Mouse (Mus musculus) liver, embryonic 11.5 days (tissue): ENCODE results near the gene Chd5. TPM values are rescaled to one million over a fixed set of nuclear protein-coding genes. Genes with fewer than 3 reads are reported as not detected.
A peak's percentile ranks its signal among the peaks of the same experiment; 100 is the strongest.

Experiments used
- ATAC-seq: fragments of 200-750 bp; cut with Nextera tagmentation; replicated peaks from 2 replicates; pipeline ENCODE4 v1.8.0; 2017; ENCODE audit warnings: moderate number of reproducible peaks, mild to moderate bottlenecking, moderate TSS enrichment, moderate library complexity; ENCODE audit not compliant: low FRiP score
- DNase-seq: peaks from one replicate; pipeline ENCODE4 v3.0.0-alpha.2; 2017; ENCODE audit warnings: low spot score
- H3K27ac ChIP-seq: fragments of 300-500 bp; sonication (generic); 2 replicates; pipeline ENCODE4 v1.5.1; 2014; ENCODE audit warnings: mild to moderate bottlenecking, low read depth, low read length, control low read depth
- H3K27me3 ChIP-seq: fragments of 300-500 bp; sonication (generic); replicated peaks from 2 replicates; pipeline ENCODE4 v1.6.1; 2014; ENCODE audit warnings: low read length, mixed read lengths; ENCODE audit not compliant: control insufficient read depth, insufficient read depth
- H3K36me3 ChIP-seq: fragments of 300-500 bp; sonication (generic); 2 replicates; pipeline ENCODE4 v1.6.1; 2014; ENCODE audit warnings: mild to moderate bottlenecking, low read length, moderate library complexity, mixed read lengths; ENCODE audit not compliant: control insufficient read depth, insufficient read depth
- H3K4me1 ChIP-seq: fragments of 300-500 bp; sonication (generic); replicated peaks from 2 replicates; pipeline ENCODE4 v1.6.1; 2014; ENCODE audit warnings: low read length, mixed read lengths; ENCODE audit not compliant: control insufficient read depth, insufficient read depth
- H3K4me2 ChIP-seq: fragments of 300-500 bp; sonication (generic); 2 replicates; pipeline ENCODE4 v1.6.1; 2014; ENCODE audit warnings: mild to moderate bottlenecking, control low read depth, moderate library complexity
- H3K4me3 ChIP-seq: fragments of 300-500 bp; sonication (generic); 2 replicates; pipeline ENCODE4 v1.5.1; 2014; ENCODE audit warnings: low read depth, low read length, control low read depth
- H3K9ac ChIP-seq: fragments of 300-500 bp; sonication (generic); 2 replicates; pipeline ENCODE4 v1.6.1; 2014; ENCODE audit warnings: low read depth, low read length, control low read depth
- H3K9me3 ChIP-seq: fragments of 300-500 bp; sonication (generic); 2 replicates; pipeline ENCODE4 v1.6.1; 2016; ENCODE audit warnings: low read length, inconsistent platforms, mixed read lengths; ENCODE audit not compliant: control insufficient read depth
- WGBS: fragments of 180-500 bp; shearing (Covaris S2); extraction: QIAGEN DNeasy Blood & Tissue Kit; methylation state at CpG from one replicate; pipeline ENCODE4 v1.1.7; 2014; 5-methylcytosine and 5-hydroxymethylcytosine counted together
- polyA plus RNA-seq: library from polyadenylated mRNA; unstranded; fragments of >200 nt; fragmentation: Nextera tagmentation; extraction: Ambion mirVana; gene quantifications from 2 replicates; pipeline ENCODE4 v1.2.1, GENCODE M21; 2014

The Chd5 gene
- polyA plus RNA-seq, 1 experiment from 2014 or later: 0.32 TPM

GRCm38 (mm10) chr4:152359700-152360099 is 21.2 kb downstream of the Chd5 start:
- Histone ChIP-seq H3K9me3 (no peaks in the 10 kb centered on the region), H3K36me3 (no peaks in the 10 kb centered on the region), H3K4me3 (no peak overlapping the region), H3K27ac (no peak overlapping the region), H3K9ac (no peak overlapping the region), H3K4me1 (peaks cover 8% of the 10 kb centered on the region; the same call in 1 of the 2 replicates), H3K27me3 (peaks cover 7% of the 10 kb centered on the region), H3K4me2 (no peak overlapping the region)
- ATAC-seq (no peak), DNase-seq (no peak)
- 9% methylated on average over 11 of the region's 11 CpGs for WGBS

GRCm38 (mm10) chr4:152360855-152361254 is 22.4 kb downstream of the Chd5 start:
- H3K4me3 ChIP-seq: peak overlapping the region; percentile 26
- WGBS: 1% methylated on average over 24 of the region's 24 CpGs
- no peaks in the 10 kb centered on the region for H3K36me3 ChIP-seq
- ATAC-seq: peak; percentile 78
- H3K4me2 ChIP-seq: peak overlapping the region; percentile 60
- peak; percentile 74 for DNase-seq
- H3K27me3 ChIP-seq: peaks cover 7% of the 10 kb centered on the region
- no peak overlapping the region for H3K27ac ChIP-seq
- H3K4me1 ChIP-seq: peaks cover 8% of the 10 kb centered on the region; the same call in 1 of the 2 replicates
- H3K9ac ChIP-seq: no peak overlapping the region
- no peaks in the 10 kb centered on the region for H3K9me3 ChIP-seq

GRCm38 (mm10) chr4:152362180-152362579 is 23.7 kb downstream of the Chd5 start:
- no peak overlapping the region for H3K4me2 ChIP-seq

GRCm38 (mm10) chr4:152365228-152365627 is 26.8 kb downstream of the Chd5 start:
- 76% methylated on average over 7 of the region's 7 CpGs for WGBS
- DNase-seq (no peak), ATAC-seq (no peak)
- H3K27ac ChIP-seq: no peak overlapping the region
- H3K27me3 ChIP-seq: peaks cover 4% of the 10 kb centered on the region
- no peaks in the 10 kb centered on the region for H3K9me3 ChIP-seq
- peaks cover 8% of the 10 kb centered on the region; the same call in 1 of the 2 replicates for H3K4me1 ChIP-seq
- H3K4me2 ChIP-seq: no peak overlapping the region
- H3K36me3 ChIP-seq: no peaks in the 10 kb centered on the region
- no peak overlapping the region for H3K9ac ChIP-seq
- H3K4me3 ChIP-seq: no peak overlapping the region

More at GRCm38 (mm10) chr4:152362180-152362579, 23.7 kb downstream of the Chd5 start:
- H3K9me3 ChIP-seq: no peaks in the 10 kb centered on the region
- 40% methylated on average over 9 of the region's 9 CpGs for WGBS
- ATAC-seq (no peak), DNase-seq (no peak)
- no peak overlapping the region for H3K4me3 ChIP-seq
- peaks cover 8% of the 10 kb centered on the region; the same call in 1 of the 2 replicates for H3K4me1 ChIP-seq
- H3K27ac ChIP-seq: no peak overlapping the region
- peaks cover 7% of the 10 kb centered on the region for H3K27me3 ChIP-seq
- H3K9ac ChIP-seq: peak overlapping the region; percentile 25; the same call in 1 of the 2 replicates
- no peaks in the 10 kb centered on the region for H3K36me3 ChIP-seq

- no peak for ATAC-seq
- WGBS: 77% methylated on average over 17 of the region's 17 CpGs
These were observed 44.2 kb downstream of the Chd5 start for GRCm38 (mm10) chr4:152382528-152383252.

GRCm38 (mm10) chr4:152385644-152386043 is 47.2 kb downstream of the Chd5 start:
- H3K36me3 ChIP-seq: no peaks in the 10 kb centered on the region
- no peak for ATAC-seq
- no peaks in the 10 kb centered on the region for H3K27me3 ChIP-seq
- DNase-seq: no peak
- no peak overlapping the region for H3K27ac ChIP-seq
- H3K9me3 ChIP-seq: no peaks in the 10 kb centered on the region
- WGBS: 57% methylated on average over 16 of the region's 16 CpGs
- no peaks in the 10 kb centered on the region for H3K4me1 ChIP-seq
- H3K4me2 ChIP-seq: no peak overlapping the region
- no peak overlapping the region for H3K4me3 ChIP-seq
- H3K9ac ChIP-seq: no peak overlapping the region

More at GRCm38 (mm10) chr4:152382528-152383252, 44.2 kb downstream of the Chd5 start:
- no peak overlapping the region for H3K4me2 ChIP-seq
- no peak overlapping the region for H3K27ac ChIP-seq
- no peak overlapping the region for H3K4me3 ChIP-seq
- H3K27me3 ChIP-seq: no peaks in the 10 kb centered on the region
- no peaks in the 10 kb centered on the region for H3K4me1 ChIP-seq
- no peaks in the 10 kb centered on the region for H3K9me3 ChIP-seq
- no peaks in the 10 kb centered on the region for H3K36me3 ChIP-seq
- H3K9ac ChIP-seq: no peak overlapping the region
- DNase-seq: no peak

- no peak overlapping the region for H3K4me2 ChIP-seq
- H3K4me3 ChIP-seq: no peak overlapping the region
- H3K9me3 ChIP-seq: no peaks in the 10 kb centered on the region
- H3K27ac ChIP-seq: no peak overlapping the region
- DNase-seq (no peak), ATAC-seq (no peak)
- H3K4me1 ChIP-seq: no peaks in the 10 kb centered on the region
- H3K9ac ChIP-seq: no peak overlapping the region
- H3K27me3 ChIP-seq: no peaks in the 10 kb centered on the region
- WGBS: 75% methylated on average over 5 of the region's 5 CpGs
- H3K36me3 ChIP-seq: no peaks in the 10 kb centered on the region
These were observed 53.7 kb downstream of the Chd5 start for GRCm38 (mm10) chr4:152392192-152392591.

GRCm38 (mm10) chr4:152392627-152393026 is 54.2 kb downstream of the Chd5 start:
- Histone ChIP-seq H3K27me3 (no peaks in the 10 kb centered on the region), H3K9me3 (no peaks in the 10 kb centered on the region)
- no peak for ATAC-seq

GRCm38 (mm10) chr4:152398926-152399325 is 60.5 kb downstream of the Chd5 start:
- H3K4me3 ChIP-seq: no peak overlapping the region
- ATAC-seq (no peak), DNase-seq (no peak)
- 67% methylated on average over 3 of the region's 3 CpGs for WGBS
- no peak overlapping the region for H3K9ac ChIP-seq
- H3K27ac ChIP-seq: no peak overlapping the region
- H3K27me3 ChIP-seq: no peaks in the 10 kb centered on the region
- H3K9me3 ChIP-seq: no peaks in the 10 kb centered on the region
- H3K4me1 ChIP-seq: no peaks in the 10 kb centered on the region
- no peaks in the 10 kb centered on the region for H3K36me3 ChIP-seq
- no peak overlapping the region for H3K4me2 ChIP-seq

More at GRCm38 (mm10) chr4:152392627-152393026, 54.2 kb downstream of the Chd5 start:
- 80% methylated on average over 17 of the region's 17 CpGs for WGBS
- H3K36me3 ChIP-seq: no peaks in the 10 kb centered on the region
- H3K9ac ChIP-seq: no peak overlapping the region
- no peak overlapping the region for H3K27ac ChIP-seq
- no peak overlapping the region for H3K4me3 ChIP-seq
- H3K4me2 ChIP-seq: no peak overlapping the region
- H3K4me1 ChIP-seq: no peaks in the 10 kb centered on the region
- no peak for DNase-seq
